Mouse (Mus musculus) heart, embryonic 13.5 days (tissue): ENCODE results near the gene Odf3l2. TPM values are rescaled to one million over a fixed set of nuclear protein-coding genes. Genes with fewer than 3 reads are reported as not detected.
A peak's percentile ranks its signal among the peaks of the same experiment; 100 is the strongest.

Source experiments
- ATAC-seq: fragments of 200-750 bp; cut with Nextera tagmentation; 2 replicates; pipeline ENCODE4 v1.8.0; 2017; ENCODE audit warnings: moderate TSS enrichment; ENCODE audit not compliant: insufficient number of reproducible peaks, low FRiP score, low TSS enrichment; ENCODE audit errors: extremely low read depth
- H3K27ac ChIP-seq: fragments of 300-500 bp; sonication (generic); replicated peaks from 2 replicates; pipeline ENCODE4 v1.5.1; 2015; ENCODE audit warnings: moderate library complexity, mild to moderate bottlenecking, inconsistent platforms
- H3K27me3 ChIP-seq: fragments of 300-500 bp; sonication (generic); replicated peaks from 2 replicates; pipeline ENCODE4 v1.6.1; 2015; ENCODE audit warnings: mild to moderate bottlenecking, inconsistent platforms
- H3K36me3 ChIP-seq: fragments of 300-500 bp; sonication (generic); 2 replicates; pipeline ENCODE4 v1.6.1; 2015; ENCODE audit warnings: mild to moderate bottlenecking, inconsistent platforms
- H3K4me1 ChIP-seq: fragments of 300-500 bp; sonication (generic); 2 replicates; pipeline ENCODE4 v1.6.1; 2015; ENCODE audit warnings: inconsistent platforms
- H3K4me2 ChIP-seq: fragments of 300-500 bp; sonication (generic); 2 replicates; pipeline ENCODE4 v1.6.1; 2015; ENCODE audit warnings: inconsistent platforms, mild to moderate bottlenecking, moderate library complexity
- H3K4me3 ChIP-seq: fragments of 300-500 bp; sonication (generic); 2 replicates; pipeline ENCODE4 v1.5.1; 2015; ENCODE audit warnings: moderate library complexity, mild to moderate bottlenecking, inconsistent platforms
- H3K9ac ChIP-seq: fragments of 300-500 bp; sonication (generic); 2 replicates; pipeline ENCODE4 v1.6.1; 2015; ENCODE audit warnings: inconsistent platforms, mild to moderate bottlenecking, moderate library complexity
- H3K9me3 ChIP-seq: fragments of 300-500 bp; sonication (generic); 2 replicates; pipeline ENCODE4 v1.6.1; 2016; ENCODE audit warnings: inconsistent platforms
- WGBS: fragments of 180-500 bp; shearing (Covaris S2); methylation state at CpG from one replicate; pipeline ENCODE4 v1.1.7; 2015; ENCODE audit warnings: mixed read lengths; 5-methylcytosine and 5-hydroxymethylcytosine counted together
- polyA plus RNA-seq: library from polyadenylated mRNA; unstranded; fragments of >200 nt; fragmentation: Nextera tagmentation; extraction: Ambion mirVana; gene quantifications from 2 replicates; pipeline ENCODE4 v1.2.1, GENCODE M21; 2015

Gene Odf3l2
- polyA plus RNA-seq, 1 experiment from 2014 or later: not detected

DNA sequence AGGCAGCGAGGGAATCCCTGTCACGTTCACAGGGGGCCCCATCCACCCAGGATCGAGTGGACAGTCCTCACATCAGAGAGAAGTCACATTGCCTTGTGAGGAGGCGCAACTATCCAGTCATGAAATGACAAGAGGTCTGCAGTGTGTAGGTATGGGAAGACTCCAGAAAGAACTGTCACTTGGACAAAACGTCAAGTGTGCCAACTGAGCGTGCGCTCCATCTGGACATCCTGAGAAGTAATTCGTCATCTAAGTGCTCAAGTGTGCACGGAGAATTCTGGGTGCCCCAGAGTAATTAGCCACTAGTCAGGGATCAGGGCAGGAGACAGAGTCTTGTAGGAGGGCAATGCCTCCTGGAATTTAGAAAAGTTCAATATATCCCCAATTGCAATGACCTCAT lies 20.1 kb downstream of the Odf3l2 start:
- no peak for ATAC-seq
- Histone ChIP-seq H3K4me2 (no peak overlapping the region), H3K4me3 (no peak overlapping the region), H3K27me3 (peaks cover 14% of the 10 kb centered on the region; the same call in 1 of the 2 replicates), H3K9ac (no peak overlapping the region), H3K9me3 (no peaks in the 10 kb centered on the region), H3K4me1 (no peaks in the 10 kb centered on the region), H3K36me3 (no peaks in the 10 kb centered on the region), H3K27ac (no peak overlapping the region)
- 63% methylated on average over 9 of the region's 9 CpGs for WGBS

DNA sequence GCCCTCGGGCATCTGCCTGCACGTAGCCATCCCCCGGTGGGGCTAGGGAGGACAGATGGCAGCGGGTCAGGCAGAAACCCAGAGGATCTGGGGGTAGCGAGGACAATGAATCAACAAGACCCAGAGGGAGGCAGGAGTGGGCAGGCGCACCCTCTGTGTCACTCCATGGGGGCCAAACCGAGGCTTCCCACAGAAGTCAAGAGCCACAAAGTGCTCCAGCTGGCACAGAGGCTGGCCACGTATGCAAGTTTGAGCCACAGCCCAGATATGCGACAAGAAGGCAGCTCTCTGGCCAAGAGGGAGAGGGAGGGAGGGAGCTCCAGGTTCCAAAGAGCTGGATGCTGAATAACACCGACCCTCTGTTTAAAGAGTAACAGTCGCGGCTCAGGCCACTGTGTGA lies 21.6 kb downstream of the Odf3l2 start:
- Histone ChIP-seq H3K9me3 (no peaks in the 10 kb centered on the region), H3K4me1 (no peaks in the 10 kb centered on the region), H3K9ac (no peak overlapping the region), H3K36me3 (no peaks in the 10 kb centered on the region), H3K27me3 (peaks cover 14% of the 10 kb centered on the region; the same call in 1 of the 2 replicates), H3K27ac (no peak overlapping the region), H3K4me3 (no peak overlapping the region), H3K4me2 (no peak overlapping the region)
- no peak for ATAC-seq
- WGBS: 72% methylated on average over 12 of the region's 12 CpGs

DNA sequence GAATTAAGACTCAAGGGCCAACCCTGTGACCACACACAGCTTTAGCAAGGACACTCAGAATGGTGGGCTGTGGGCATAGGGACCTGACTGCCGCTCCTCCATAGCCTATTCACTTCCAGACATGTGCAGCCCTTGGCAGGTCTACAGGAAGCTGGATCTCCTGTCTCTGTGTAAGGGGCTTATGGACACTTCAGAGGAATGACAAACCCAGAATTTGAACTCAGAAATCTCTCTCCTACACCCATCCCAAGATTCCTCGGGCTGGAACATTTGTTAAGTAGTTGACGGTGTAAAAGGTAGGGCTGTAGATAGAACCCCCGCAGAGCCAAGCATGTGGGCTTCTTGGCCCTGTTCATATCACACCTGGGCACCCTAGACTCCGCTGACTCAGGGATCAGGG lies 29.2 kb downstream of the Odf3l2 start:
- no peaks in the 10 kb centered on the region for H3K9me3 ChIP-seq
- no peak for ATAC-seq

DNA sequence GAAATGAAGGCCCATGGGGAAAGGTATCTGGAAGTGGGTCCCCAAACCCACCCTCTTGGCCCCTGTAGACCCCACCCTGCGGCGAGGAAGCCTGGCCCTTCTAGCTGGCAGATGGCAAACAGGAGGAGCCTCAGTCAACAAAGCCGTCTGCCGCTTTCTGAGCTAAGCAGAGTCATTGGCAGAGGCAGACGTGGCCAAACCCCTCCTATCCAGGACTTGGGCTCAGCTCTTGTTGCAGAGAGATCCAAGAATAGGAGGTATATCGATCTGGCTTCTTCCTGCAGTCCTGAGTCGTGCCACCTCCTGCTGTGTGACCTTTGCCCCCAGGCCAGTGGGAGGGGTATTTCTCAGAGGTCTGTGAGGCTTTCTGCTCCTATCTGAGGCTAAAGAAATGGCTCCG lies 29.7 kb downstream of the Odf3l2 start:
- Histone ChIP-seq H3K4me1 (peaks cover 25% of the 10 kb centered on the region), H3K9me3 (no peaks in the 10 kb centered on the region), H3K27me3 (peaks cover 47% of the 10 kb centered on the region), H3K9ac (no peak overlapping the region), H3K4me3 (no peak overlapping the region), H3K27ac (no peak overlapping the region), H3K36me3 (no peaks in the 10 kb centered on the region), H3K4me2 (no peak overlapping the region)
- ATAC-seq: no peak
- 13% methylated on average over 8 of the region's 8 CpGs for WGBS

More for the DNA sequence above, 29.2 kb downstream of the Odf3l2 start:
- no peak overlapping the region for H3K27ac ChIP-seq
- no peak overlapping the region for H3K4me3 ChIP-seq
- no peak overlapping the region for H3K4me2 ChIP-seq
- peaks cover 42% of the 10 kb centered on the region for H3K27me3 ChIP-seq
- 75% methylated on average over 5 of the region's 5 CpGs for WGBS
- H3K36me3 ChIP-seq: no peaks in the 10 kb centered on the region
- H3K9ac ChIP-seq: no peak overlapping the region
- peaks cover 25% of the 10 kb centered on the region for H3K4me1 ChIP-seq

DNA sequence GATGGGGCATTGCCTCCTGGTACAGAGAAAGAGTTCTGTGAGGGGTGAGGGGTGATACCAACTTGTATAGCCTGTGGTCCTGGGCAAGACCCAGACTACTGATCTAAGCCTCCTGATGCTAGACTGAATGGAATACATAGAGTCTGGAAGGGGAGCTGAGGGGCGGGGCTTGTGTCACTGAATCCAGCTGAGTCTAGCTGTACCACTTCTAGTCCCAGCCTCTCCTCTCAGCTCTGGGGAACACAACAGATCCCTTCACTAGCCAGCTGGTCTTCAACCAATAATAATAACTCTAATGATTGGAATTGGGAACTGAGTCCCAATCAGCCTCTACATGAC lies 31.3 kb downstream of the Odf3l2 start:
- no peaks in the 10 kb centered on the region for H3K9me3 ChIP-seq
- H3K36me3 ChIP-seq: no peaks in the 10 kb centered on the region
- H3K4me3 ChIP-seq: peak overlapping the region; percentile 61; the same call in 1 of the 2 replicates
- ATAC-seq: no peak
- peaks cover 63% of the 10 kb centered on the region for H3K27me3 ChIP-seq
- H3K4me1 ChIP-seq: peaks cover 25% of the 10 kb centered on the region
- peak overlapping the region; percentile 84 for H3K4me2 ChIP-seq
- H3K27ac ChIP-seq: no peak overlapping the region
- WGBS: 80% methylated on average over 1 of the region's 1 CpGs
- H3K9ac ChIP-seq: no peak overlapping the region

DNA sequence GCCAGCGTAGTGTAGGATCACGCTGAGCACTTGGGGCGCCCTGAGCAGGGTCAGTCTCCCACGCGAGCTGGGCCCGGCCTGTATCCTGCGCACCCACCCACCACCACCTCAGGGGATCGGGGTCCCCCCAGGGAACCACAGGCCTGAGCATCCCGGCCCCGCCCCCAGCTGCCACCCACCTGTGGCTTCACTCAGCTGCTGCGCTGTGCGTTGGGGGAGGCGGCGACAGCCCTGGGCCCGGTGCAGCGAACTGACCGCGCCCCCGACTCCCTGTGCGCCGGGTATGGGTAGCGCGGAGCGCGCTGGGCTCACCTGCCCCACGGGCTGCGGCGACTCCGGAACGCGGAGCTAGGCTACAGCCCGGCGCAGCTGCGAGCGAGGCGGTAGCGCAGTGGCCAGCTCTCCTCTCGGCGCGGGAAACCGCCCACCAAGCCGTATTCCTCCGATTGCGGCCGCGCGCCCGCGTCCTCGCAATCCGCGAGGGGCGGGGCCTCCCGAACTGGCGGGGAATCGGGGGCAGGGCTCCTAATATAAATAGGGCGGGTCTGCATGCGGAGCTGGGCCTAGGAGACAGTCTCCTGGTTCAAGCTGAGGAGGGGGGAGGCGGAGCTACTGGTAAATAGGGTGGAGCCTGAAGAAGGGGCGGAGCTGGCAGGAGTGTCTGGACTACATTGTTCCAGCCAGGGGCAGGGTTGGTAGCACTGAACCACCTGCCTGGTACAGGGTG lies 31.8 kb downstream of the Odf3l2 start, which contains the start of gene C2cd4c:
TSS of gene C2cd4c (minus strand) at position 448 of the 727 bp plus-strand sequence.
- H3K36me3 ChIP-seq: no peaks in the 10 kb centered on the region
- 1% methylated on average over 59 of the region's 60 CpGs for WGBS
- H3K9me3 ChIP-seq: no peaks in the 10 kb centered on the region
- H3K9ac ChIP-seq: peak within 1 kb of the TSS; percentile 74
- peaks cover 25% of the 10 kb centered on the region for H3K4me1 ChIP-seq
- H3K4me3 ChIP-seq: peak within 1 kb of the TSS; percentile 61
- peaks cover 68% of the 10 kb centered on the region for H3K27me3 ChIP-seq
- no peak within 1 kb of the TSS for H3K27ac ChIP-seq
- peak within 1 kb of the TSS; percentile 84 for H3K4me2 ChIP-seq
- ATAC-seq: peak; percentile 19; the same call in 1 of the 2 replicates

DNA sequence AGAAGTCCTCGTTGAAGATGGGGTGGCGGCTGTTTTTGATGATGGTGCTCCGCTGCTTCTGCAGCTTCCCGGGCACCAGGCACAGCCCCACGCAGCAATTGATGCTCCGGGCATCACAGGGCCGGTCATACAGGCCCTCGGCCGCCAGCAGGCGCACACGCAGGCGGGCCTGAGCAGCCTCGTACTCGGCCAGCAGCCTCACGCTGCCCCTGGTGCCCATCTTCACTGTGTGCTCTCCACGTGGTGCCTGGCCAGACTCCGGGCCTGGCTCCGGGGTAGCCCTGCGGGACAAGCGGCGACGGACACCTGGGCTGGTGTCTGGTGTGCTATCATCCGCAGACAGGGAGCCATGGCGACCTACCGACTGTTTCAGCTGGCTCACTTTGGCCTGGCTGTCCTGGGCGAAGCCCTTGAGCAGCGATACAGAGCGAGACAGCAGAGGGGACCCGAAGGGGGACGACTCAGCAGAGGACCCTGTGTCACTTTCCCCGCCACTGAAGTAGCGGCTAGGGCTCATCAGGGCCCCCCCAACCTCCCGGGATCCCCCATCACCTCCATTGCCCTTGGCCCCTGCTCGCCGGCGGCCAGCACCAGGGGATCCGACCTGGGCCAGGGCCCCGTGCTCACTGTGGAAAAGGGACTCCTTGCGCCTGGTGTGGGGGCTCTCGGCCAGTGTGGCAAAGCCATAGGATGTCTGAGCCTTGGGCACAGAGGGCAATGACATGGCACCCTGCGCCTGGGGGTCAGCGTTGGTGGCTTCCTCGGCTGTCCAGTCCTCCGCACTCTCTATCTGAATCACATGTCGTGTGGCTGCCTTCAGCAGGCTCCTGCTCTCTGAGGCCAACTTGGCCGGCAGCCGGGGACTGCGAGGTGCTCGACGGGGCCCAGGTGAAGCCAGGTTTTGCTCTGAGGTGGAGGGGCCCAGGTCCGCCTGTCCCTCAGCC lies 33.1 kb downstream of the Odf3l2 start:
- ATAC-seq: no peak
- Histone ChIP-seq H3K9ac (0 out of 2 replicates have a peak overlapping the region, but pooled peaks have one; percentile 58), H3K9me3 (no peaks in the 10 kb centered on the region), H3K4me1 (peaks cover 25% of the 10 kb centered on the region), H3K4me3 (peak overlapping the region; percentile 61), H3K36me3 (no peaks in the 10 kb centered on the region), H3K27ac (no peak overlapping the region), H3K27me3 (peaks cover 79% of the 10 kb centered on the region), H3K4me2 (peak overlapping the region; percentile 61)
- 10% methylated on average over 51 of the region's 51 CpGs for WGBS

DNA sequence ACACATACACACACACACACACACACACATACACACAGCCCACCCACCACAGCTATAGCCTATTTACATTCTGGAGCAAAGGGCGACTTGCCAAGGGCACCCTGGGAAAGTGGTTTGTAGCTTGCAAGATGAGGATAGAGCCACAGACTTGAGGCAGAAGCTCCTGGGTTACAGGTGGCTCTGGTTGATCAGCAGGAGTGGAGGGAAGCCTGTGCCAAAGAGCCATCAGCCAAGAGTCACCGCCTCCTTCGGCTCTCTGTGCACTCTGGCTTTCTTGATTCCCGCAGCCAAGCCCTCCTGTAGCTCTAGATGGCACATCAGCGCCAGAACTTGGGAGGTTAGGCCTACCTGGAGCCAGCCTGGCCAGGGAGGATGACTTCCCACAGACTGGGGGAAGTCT lies 34.2 kb downstream of the Odf3l2 start:
- Histone ChIP-seq H3K9ac (no peak overlapping the region), H3K36me3 (no peaks in the 10 kb centered on the region), H3K27ac (no peak overlapping the region), H3K4me3 (no peak overlapping the region), H3K4me1 (peaks cover 25% of the 10 kb centered on the region), H3K4me2 (no peak overlapping the region), H3K27me3 (peaks cover 79% of the 10 kb centered on the region), H3K9me3 (no peaks in the 10 kb centered on the region)
- ATAC-seq: no peak
- 23% methylated on average over 5 of the region's 5 CpGs for WGBS

DNA sequence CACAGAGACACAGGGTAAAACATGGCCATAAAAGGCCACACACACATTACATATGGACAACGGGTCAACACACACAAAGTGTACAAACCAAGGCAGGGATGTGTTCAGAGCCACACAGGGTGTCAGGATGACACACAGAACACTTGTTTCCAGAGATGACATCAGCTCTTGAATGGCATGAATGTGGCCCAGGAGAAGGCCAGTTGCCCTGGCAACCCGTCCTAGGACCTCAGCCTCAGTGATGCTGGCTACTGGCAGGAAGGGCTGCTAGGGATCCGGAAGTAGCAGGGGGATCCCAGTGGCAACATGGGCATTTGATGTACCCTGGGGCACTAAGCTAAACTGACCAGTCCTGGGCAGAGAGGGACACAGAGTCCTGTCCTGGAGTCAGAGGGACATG lies 36.3 kb downstream of the Odf3l2 start:
- no peak overlapping the region for H3K27ac ChIP-seq
- H3K27me3 ChIP-seq: peaks cover 72% of the 10 kb centered on the region
- no peak overlapping the region for H3K4me2 ChIP-seq
- H3K36me3 ChIP-seq: no peaks in the 10 kb centered on the region
- peaks cover 25% of the 10 kb centered on the region for H3K4me1 ChIP-seq
- H3K9me3 ChIP-seq: no peaks in the 10 kb centered on the region
- no peak for ATAC-seq
- 73% methylated on average over 3 of the region's 3 CpGs for WGBS
- no peak overlapping the region for H3K9ac ChIP-seq
- no peak overlapping the region for H3K4me3 ChIP-seq

DNA sequence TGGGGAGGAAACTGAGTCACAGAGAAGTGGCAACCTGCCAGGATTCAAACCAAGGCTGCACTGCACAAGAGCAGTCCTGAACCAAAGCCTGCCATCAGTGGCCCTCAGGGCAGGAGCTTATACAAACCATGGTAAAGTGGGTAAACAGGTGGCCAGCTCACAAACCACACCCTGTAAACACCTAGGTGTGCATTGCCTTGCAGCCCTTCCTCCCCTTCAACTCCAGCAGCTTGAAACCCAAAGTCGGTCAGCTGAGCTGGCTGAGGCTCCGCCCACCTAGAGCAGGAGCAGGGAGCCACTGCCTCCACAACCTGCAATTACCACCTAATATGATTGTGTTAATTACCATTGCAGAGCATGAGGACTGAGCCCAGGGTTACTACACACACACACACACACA lies 37.6 kb downstream of the Odf3l2 start:
- ATAC-seq: no peak
- H3K9me3 ChIP-seq: no peaks in the 10 kb centered on the region
- no peak overlapping the region for H3K4me2 ChIP-seq
- H3K27me3 ChIP-seq: peaks cover 58% of the 10 kb centered on the region
- H3K4me1 ChIP-seq: peaks cover 13% of the 10 kb centered on the region
- WGBS: 39% methylated on average over 2 of the region's 2 CpGs
- H3K4me3 ChIP-seq: no peak overlapping the region
- no peak overlapping the region for H3K27ac ChIP-seq
- no peaks in the 10 kb centered on the region for H3K36me3 ChIP-seq
- no peak overlapping the region for H3K9ac ChIP-seq

DNA sequence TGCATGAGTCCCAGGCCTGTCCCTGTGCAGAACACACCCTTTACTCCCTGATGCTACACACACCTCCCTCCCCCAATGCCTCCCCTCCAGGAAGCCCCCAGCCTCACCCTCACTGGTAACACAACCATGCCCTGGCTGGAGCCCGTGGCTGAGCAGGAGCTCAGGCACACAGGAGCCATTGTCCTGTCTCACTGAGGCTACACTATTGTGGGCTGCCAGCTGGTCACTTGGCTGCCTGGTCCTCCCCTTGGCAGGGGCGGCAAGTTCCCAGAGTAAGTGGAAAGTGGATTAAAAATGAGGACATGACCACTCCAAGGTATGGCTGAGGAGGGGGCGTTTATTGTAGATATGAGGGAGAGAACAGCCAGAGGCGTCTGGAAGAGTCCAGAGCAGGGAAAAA lies 39.0 kb downstream of the Odf3l2 start:
- no peaks in the 10 kb centered on the region for H3K9me3 ChIP-seq
- ATAC-seq: no peak
- WGBS: 70% methylated on average over 4 of the region's 4 CpGs
- H3K27me3 ChIP-seq: peaks cover 45% of the 10 kb centered on the region
- H3K4me2 ChIP-seq: no peak overlapping the region
- H3K36me3 ChIP-seq: no peaks in the 10 kb centered on the region
- H3K4me3 ChIP-seq: no peak overlapping the region
- no peaks in the 10 kb centered on the region; the same call in 1 of the 2 replicates for H3K4me1 ChIP-seq
- no peak overlapping the region for H3K9ac ChIP-seq
- no peak overlapping the region for H3K27ac ChIP-seq
